Mouse (Mus musculus) liver, adult 2 months (tissue): ENCODE results near the gene Epha4.

Experiments used
- CTCF ChIP-seq: fragments of 200-500 bp; IDR thresholded peaks from 2 replicates; pipeline ENCODE4 v1.5.1; 2011; ENCODE audit warnings: low read depth, low read length, control low read depth
- POLR2A ChIP-seq: fragments of 200-500 bp; IDR thresholded peaks from 2 replicates; pipeline ENCODE4 v1.6.1; 2011; ENCODE audit warnings: low read length, control low read depth; ENCODE audit not compliant: insufficient read depth; ENCODE audit errors: extremely low read depth

DNA sequence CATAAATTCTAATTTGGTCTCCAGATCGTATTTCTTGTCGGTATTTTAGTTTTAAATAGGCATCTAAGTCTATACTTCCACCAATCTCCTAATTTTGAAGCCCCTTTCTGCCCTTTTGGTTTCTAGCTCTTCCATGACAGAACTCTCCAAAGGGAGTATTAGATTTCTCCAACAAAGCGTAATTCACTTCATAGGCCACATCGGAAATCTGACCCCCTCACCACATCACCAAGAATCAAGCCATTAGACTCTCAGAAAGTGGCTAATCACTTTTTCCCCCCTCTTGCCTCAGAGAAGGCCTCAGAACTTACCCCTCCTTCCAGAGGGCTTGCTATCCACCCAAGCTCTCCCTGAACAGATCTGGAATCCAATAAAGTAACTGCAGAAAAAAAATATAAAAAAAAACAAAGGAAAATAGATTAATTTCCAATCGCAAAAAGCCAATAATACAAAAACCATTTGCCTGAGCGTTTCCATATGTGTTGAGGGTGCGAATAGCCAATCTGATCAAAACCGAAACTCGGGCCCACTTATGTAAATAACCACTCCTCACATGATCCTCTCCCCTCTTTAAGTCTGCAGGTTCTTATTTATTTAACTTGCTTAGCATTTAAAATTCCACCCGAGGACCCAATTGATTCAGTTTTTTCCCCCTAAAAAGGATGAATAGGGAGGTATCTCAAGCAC lies 3.4 kb downstream of the Epha4 start:
- TF ChIP-seq CTCF (no peak), POLR2A (no peak)
